Mouse (Mus musculus): ENCODE measurements around the gene Elovl4. TPM values are rescaled to one million over a fixed set of nuclear protein-coding genes. Genes with fewer than 3 reads are reported as not detected.

The Elovl4 gene
- polyA plus RNA-seq, 1 experiment from 2014 or later: 2.2 TPM

Other genes starting within 250 kb of the Elovl4 start
- gene Ttk, start 28.4 kb upstream of the Elovl4 start, polyA plus RNA-seq (2015; fragmentation: Nextera tagmentation; extraction: Ambion mirVana): 16.1 and 18.1 TPM in 2 replicates
- 54.2 and 64.5 TPM in 2 replicates for gene Bckdhb, start 118.9 kb upstream of the Elovl4 start, polyA plus RNA-seq (2015; fragmentation: Nextera tagmentation; extraction: Ambion mirVana)

All from heart, embryonic 15.5 days (tissue).